Mouse (Mus musculus): Measurements from ENCODE around the gene Slc25a13.

Gene Slc25a13

DNA sequence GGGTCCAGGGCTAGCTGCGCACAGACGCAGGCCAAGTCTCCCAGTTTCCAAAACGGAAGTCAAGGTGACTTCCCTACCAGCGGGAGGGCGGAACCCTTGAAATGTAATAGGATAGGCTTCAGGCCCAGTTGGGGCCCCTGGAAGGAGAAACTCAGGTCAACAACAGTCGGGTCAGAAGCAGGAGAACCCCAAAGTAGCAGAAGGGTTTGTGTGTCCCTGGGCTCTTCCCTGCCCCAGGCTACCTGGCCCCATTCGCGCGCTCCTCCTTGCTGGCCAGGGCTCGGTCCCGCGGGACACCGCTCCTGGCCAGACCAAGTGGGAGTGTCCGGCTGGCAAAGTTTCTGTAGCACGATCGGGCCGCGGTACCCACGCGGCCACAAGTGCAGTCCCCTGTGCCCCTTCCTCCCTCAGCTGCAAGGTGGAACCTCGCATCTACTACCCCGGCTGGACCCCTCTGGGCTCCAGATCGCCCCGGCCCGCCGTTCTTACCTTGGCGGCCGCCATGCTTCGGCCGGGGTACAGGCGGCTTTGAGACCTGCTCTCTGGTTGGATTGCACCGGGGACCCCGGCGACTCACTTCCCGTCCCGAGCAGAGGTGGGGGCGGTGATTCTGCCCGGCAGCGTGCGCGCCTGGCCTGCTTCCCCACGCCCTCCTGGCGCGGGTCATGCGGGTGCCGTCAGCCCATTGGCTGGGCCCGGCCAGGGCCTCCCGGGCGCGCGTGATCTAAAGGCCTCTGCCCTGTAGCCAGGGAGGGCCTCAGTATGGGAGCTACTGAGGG is at the start of gene Slc25a13:
TSS of gene Slc25a13 (minus strand) at position 667 of the 779 bp plus-strand sequence.
- DNase-seq (ENCODE audit: low read depth, low spot score) = no peak

DNA sequence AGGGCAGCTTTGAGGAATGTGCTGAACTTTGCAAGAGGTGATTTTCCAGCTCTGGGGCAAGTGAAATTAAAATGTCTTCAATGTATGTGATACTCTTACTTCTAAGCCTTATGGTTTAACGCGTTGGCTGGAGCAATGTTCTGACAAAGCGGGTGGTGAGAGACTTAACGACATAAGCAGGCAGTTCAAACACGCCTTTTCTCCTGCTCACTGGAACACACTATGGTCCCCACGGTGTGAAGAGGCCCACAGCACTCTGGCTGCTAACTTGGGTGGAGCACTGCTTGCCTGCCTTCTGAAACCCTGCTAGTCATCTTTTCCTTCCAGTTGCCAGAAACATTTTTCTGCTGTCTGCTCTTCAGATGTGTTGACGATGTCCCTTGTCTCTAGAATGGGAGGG is 48.8 kb upstream of the Slc25a13 start:
- DNase-seq (ENCODE audit: low read depth, low spot score) = no peak

DNA sequence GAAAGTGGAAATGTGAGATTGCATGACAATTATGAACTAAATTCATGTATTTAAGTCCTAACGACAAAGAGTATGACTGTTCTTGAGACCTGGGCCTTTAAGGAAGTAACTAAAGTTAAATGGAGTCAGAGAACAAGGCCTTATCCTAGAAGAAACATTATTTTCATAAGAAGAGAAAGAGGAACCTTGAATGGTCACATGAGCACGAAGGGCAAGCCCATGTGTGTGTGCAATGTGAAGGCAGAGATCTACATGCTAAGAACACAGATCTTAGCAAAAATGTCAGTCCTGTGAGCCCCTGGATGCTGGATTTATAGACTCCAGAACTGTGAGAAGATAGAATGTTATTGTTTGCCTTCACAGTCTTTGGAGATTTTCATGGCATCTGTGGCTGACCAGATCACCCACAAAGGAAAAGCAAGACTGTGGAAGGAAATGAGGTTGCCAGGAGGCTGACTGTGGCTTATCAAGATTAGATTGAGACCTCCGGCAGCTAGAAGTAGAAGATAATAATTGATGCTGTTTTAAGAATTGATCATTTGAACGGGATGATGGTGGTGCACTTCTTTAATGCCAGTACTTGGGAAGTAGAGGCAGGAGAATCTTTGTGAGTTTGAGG is 46.4 kb upstream of the Slc25a13 start:
- no peak for DNase-seq (ENCODE audit: low read depth, low spot score)

DNA sequence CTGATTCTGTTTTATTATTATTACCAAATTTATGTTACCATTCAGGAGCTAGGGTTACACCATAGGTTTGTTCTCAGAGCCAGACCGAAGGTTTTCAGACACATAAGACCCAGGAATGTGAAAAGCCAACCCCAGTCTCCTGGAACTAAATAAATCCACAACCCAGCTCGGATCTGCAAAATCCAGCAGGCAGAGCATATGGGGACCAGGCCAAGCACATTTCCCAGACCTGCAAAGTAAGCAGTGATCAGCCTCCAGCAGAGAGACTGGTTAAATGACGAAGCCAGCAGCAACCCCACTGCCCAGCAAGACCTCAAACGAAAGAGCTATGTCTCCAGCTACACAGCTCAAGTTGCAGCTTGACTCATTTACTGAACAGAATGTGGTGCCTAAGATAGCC is 43.9 kb upstream of the Slc25a13 start:
- DNase-seq (ENCODE audit: low read depth, low spot score) = no peak

DNA sequence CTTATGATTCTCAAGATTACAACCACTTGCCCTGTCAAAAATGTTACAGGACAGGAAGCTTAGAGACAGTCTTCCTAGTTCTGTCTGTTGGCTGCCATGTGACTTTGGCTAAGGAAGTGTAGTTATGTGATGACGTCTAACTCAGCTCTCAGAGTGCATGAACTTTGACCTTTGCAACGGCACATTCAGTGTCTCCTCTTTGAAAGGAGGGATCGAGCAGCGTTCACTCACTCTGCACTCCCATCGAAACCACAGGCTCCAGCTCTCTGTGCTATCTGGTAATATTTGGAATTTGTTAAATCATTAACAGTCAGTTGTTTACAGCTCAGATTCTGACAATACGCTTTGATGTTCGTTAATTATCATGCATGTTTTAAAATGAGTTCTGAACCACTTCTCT is 31.5 kb upstream of the Slc25a13 start:
- DNase-seq (ENCODE audit: low read depth, low spot score) = no peak

DNA sequence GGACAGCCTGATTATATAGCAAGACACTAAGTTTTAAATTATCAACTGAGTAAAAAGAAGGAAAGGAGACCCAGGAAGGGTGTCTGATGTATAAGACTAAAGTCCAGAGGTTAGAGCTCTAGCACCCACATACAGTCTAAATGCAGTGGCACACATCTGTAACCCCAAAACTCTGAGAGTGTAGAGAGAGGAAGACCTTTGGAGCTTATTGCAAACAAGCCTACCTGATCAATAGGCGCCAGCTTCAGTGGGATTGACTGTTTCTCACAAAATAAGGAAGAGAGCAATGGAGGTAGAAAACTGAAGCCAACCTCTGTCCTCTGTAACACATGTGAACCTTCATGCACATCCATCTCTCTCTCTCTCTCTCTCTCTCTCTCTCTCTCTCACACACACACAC is 26.9 kb upstream of the Slc25a13 start:
- DNase-seq (ENCODE audit: low read depth, low spot score) = no peak

DNA sequence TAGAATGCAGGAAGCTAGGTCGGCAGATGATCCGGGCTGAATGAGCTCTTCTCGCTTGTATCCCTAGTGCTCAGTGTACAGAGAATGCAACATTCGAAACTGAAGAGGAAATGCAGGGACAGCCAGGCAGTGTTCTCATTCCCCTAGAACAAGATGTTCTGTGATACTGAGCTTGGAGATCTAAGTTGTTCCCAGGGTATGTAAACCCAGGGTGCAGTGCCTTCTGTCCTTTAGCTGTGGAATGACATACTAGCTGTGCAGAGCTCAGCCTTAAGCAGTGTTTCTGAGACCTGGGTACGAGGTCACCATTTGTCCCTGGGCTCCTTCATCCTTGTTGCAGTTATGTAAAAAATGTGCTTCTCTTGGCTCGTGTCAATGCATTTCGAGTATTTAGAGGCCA is 25.1 kb upstream of the Slc25a13 start:
- DNase-seq (ENCODE audit: low read depth, low spot score) = no peak

DNA sequence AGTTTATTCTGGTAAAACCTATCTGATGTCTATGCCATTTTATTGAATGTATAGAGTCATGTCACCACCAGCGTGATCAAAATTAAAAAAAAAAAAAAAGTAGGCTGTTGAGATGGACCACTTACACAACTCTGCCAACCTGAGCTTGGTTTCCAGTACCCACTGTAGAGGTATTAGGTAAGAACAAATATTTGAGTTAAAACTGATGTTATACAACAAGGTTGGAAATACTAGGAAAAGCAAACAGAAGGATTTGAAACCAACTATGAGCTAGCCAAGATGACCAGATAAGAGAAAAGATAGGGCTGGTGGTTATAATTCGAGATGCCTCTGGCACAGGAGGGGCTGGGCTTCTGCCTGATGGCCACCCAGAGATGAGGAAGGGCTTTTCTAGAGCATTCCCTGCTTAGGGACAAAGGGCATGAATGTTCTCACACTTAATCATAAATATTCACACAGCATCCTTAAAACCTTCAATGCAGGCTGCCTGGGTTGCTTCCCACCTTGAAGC is 19.9 kb upstream of the Slc25a13 start:
- no peak for DNase-seq (ENCODE audit: low read depth, low spot score)

DNA sequence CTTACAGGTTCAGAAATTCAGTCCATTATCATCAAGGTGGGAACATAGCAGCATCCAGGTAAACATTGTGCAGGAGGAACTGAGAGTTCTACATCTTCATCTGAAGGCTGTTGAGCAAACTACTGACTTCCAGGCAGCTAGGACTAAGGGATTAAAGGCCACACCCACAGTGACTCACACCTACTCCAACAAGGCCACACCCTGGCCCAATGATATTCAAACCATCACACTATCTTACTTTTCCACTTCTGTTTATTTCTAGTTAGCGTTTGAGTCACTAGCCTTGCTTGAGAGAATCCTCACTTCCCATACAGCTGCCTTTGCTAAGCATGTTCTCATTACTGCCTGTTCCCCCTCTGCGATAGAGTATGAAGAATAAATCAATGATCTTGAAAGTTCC is 13.3 kb upstream of the Slc25a13 start:
- no peak for DNase-seq (ENCODE audit: low read depth, low spot score)

DNA sequence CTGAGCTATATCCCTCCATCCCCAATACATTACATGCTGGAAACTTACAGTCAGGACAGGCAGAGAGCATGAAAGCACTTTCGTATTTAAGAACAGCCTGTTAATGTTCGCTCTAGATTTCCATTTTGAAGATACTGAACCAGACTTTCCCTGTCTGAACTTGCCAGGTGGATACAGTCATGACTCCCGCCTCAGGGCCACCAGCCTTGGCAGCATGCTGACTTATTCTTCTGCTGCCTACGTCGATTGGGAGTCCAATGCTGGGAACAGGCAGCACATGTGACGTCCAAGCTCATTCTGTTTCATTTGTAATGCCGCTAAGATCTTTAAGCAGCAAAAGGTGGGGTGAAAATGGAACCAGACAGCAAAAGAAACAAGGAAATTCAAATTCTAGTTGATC is 5.7 kb upstream of the Slc25a13 start:
- no peak for DNase-seq (ENCODE audit: low read depth, low spot score)

DNA sequence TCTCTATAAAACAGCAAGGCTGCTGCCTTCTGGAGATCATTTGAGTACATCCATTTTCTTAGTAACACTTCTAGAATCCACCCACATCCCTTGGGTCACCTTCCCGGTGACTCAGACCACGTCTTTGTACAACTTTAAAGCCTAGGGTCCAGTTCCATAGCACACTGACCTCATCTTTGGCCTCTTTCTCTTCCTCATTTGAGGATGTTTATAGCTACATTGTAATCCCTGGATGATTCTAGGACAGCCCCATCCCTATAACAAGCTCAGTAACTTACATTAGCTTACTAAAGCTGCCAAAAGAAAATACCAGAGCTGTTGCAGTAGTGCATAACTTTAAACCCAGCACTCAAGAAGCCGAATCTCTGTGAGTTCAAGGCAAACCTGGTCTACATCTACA is 3.6 kb upstream of the Slc25a13 start:
- DNase-seq (ENCODE audit: low read depth, low spot score) = no peak

DNA sequence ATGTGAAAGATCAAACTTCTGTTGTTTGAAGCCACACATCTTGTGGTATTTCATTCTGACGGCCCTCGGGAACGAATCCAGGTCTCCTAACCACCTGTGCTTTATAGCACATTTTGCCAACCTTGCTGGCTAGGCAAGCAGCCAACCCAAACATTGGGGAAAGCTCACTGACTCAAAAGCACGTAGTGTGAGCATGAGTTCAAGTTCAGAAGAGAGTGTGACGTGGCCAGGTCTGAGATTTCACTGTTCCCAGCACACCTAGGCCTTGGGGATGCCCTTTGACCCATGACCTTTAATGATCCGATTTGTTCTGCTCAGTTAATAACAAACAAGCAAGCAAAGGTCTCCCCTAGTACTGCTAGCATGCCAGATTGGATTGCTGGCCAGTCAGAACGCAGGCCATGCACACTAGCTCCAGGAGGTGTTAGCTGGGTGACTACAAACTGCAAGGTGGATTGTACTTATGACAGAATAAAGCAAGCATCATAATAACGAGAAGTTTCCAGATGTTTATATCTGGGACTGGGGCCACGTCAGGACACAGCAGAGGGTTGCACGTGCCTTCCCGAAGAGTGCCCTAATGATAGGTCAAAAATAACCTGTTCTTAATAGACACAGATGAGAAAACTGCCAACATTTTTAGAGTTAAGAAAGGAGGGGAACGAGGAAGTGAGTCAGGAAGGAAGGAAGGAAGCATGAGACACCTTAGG is 2.8 kb upstream of the Slc25a13 start:
- DNase-seq (ENCODE audit: low read depth, low spot score) = no peak

DNA sequence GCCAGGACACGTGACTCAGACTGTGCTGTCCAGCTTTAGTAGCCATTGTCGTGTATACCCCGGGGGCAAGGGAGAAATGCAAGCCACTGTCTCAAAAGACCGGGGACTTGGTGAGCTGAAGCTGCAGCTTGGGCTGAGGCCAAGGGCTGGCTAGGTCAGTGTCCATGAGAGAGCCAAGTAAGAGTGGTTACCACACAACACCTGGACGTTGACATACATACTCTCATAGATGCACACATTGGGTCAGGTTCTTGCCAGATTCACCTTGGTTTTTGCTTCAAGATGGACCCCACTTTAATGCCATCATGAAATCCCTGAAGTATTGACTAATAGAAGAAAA is 283 bp upstream of the Slc25a13 start:
- DNase-seq (ENCODE audit: low read depth, low spot score) = no peak

DNA sequence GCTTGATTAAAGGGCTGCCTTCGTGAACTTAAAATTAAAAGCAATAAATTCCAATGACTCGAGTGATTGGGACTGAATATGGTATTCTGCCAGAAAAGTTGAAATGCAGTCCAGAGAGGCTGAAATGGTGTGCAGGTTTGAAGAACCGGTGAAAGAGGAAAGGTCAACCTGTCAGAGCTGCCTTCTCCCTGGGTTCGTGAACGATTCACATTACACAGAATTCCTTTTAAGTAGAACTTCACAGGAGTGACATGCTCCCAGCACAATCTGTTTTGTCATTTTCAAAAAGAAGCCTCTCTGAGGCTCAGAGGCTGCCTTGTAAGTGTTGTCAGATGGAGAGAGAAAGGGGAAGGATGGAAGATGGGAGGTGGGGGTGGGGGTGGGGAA is 860 bp downstream of the Slc25a13 start:
- no peak for DNase-seq (ENCODE audit: low read depth, low spot score)

DNA sequence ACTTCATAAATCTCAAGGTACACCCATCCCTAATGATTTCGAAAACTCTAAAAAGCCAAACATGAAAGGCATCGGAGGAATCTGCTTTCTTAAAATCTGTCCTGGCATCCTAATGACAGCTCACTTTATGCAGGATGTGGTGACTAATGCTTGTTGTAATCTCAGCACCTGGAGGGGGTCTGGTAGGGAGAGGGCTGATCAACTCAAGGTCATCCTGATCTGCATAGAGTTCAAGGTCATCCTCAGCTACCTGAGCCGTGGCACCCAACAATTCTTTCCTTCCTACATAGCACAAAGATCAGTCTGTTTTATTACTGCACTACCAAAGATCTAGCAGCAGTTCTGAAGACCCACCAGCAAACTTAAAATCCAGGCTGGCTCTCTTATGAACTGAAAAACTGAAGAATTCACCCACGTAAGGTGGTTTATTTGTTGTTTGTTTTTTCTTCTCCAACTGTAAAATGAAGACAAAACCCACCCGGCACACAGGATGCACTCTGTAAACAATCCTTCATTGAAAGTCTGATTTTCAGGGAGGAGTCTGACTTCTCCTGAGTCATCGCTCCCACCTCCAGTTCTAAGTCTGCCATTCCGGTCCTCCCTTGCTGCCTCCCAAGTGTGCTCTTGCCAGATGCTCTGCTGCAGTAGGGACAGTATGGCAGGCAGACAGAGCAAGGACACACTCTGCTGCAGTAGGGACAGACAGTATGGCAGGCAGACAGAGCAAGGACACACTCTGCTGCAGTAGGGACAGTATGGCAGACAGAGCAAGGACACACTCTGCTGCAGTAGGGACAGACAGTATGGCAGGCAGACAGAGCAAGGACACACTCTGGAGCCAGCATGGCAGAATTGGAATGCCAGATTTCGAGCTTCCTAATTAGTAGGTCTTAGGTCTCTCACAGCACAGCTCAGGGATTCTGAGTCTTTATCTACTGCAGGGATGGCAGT is 4.3 kb downstream of the Slc25a13 start:
- no peak for DNase-seq (ENCODE audit: low read depth, low spot score)

DNA sequence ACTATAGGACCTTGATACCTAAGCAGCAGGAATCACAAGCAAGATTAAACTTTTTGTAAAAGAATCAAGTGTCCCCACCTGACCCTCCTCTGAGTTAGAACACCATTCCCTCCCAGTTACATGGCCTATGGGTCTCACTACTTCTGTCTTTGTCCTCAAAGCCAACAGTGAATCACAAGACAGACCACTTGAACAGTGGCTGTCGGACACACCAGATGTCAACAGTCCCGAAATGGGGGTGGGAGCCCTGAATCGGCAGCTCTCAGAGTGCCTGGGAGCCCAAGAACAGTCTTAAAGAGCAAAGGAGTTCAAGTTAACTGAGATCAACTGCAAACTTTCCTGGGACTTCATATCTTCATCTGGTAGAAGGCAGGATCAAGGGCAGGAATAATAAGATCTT is 5.0 kb downstream of the Slc25a13 start:
- DNase-seq (ENCODE audit: low read depth, low spot score) = no peak

DNA sequence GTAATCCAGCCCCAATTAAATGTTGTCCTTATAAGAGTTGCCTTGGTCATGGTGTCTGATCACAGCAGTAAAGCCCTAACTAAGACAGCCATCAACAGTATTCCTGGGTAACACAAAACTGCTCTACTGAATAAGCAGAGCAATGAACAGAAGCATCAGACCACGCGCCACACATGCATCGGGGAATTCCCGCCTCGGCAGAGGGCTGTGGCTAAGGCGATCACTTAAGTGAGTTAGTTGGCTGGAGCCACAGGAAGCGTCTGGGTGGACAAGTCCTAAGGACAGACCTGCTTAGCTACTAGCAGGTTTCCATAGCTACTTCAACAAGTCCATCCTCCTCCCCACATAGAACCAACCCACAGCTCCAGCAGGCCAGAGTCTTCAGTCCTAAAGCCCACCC is 6.3 kb downstream of the Slc25a13 start:
- DNase-seq (ENCODE audit: low read depth, low spot score) = no peak

DNA sequence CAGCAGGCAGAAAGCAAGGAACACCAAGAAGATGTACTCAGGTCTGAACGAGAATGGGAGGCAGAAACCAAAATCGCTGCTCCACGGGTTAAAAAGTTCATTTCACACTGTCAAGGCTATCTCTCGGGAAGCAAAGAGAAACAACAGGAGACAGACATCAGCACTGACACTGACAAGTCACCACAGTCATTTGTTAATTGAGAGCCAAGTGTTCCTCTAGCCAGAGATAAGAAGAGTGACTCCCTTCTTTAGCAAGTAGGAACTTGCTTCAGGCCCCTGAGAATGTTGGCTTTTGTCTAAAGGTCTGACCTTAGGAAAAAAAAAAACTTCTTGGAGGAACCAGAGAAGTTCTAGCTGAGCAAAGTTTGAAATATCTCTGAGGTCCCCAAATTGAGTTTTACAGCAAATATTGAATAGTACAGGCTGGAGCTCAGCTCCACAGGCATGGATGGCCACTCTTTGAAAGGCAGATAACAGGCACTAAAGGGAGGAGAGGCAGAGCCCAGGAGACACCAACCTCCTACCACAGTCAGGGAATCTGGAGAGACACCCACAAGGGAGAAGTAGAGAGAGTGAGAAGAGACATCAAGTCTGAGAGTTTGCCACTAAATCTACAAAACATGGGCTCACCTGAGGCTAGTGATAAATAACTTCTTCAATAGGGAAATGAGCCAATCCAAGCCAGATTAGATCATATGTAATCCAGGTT is 8.5 kb downstream of the Slc25a13 start:
- DNase-seq (ENCODE audit: low read depth, low spot score) = no peak

DNA sequence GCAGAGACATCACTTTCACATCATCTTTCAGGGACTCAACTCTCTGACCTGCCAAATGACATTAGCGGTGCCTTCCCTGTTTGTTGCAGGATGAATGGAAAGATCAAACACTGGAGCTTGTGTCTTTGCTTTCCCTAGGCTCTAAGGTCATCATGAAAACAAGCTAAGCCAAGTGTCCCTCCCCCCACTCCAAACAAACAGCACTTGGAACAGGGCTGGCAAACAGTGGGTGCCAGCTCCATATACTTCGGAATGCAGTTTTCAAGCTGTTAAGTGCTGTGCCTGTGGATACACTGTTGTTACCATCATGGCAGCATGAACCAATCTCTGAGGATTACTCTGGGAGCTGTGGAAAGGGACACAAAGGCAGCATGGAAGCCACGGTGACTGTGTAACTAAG is 9.1 kb downstream of the Slc25a13 start:
- DNase-seq (ENCODE audit: low read depth, low spot score) = no peak

DNA sequence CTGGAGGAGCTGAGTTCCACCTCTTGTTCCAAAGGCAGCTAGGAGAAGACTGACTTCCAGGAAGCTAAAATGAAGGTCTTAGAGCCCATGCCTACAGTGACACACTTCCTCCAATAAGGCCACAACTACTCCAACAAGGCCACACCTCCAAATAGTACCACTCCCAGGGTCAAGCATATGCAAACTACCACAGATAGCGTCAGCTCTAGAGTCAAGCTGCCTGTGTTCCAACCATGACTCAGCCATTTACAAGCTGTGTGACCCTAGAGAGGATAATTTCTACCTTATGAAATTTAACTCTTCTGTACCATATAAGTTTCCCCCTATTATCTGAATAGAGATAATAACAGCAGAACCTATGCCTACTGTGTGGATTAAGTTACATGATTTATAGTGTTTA is 9.6 kb downstream of the Slc25a13 start:
- no peak for DNase-seq (ENCODE audit: low read depth, low spot score)

DNA sequence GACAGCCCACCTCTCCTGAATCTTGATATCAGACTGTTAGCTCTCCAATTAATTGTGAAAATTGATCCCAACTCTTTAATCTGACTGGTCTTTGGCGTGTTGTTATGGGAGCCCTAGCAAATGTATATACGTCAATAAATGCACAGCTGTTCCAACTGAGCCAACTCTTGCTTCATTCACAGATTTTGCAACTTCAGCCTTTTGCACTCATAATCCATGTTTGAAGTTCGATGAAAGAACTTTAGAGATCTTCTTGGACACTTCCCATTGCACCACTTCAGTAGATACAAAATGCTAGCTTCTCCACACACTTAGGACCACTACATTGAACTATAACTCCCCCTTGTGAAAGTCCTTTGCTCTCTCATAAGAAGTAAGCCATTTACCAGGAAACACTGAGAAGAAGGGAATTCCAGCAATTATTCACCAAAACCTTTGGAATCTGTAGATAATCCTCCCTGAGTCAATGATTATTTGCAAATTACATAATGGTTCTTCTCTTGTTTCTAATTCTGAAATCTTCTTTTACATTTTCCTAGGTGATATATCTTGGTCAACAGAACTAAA is 11.3 kb downstream of the Slc25a13 start:
- DNase-seq (ENCODE audit: low read depth, low spot score) = no peak

Data from WW6 (cell line).